Mouse (Mus musculus): ENCODE measurements around the gene Mat2a.
"Not testable (repeated sequence)": the region's sequence is repeated elsewhere in the genome, so short reads cannot be mapped to it uniquely, and the experiment has no call there.

The Mat2a gene

GRCm38 (mm10) chr6:72454833-72455373 lies 15.5 kb upstream of the Mat2a start:
- no peak for DNase-seq (ENCODE audit: low spot score)

GRCm38 (mm10) chr6:72454072-72454746 lies 14.9 kb upstream of the Mat2a start:
- DNase-seq (ENCODE audit: low spot score), result no peak

GRCm38 (mm10) chr6:72453578-72453977 lies 14.2 kb upstream of the Mat2a start:
- DNase-seq (ENCODE audit: low spot score), result no peak

- DNase-seq (ENCODE audit: low spot score), result no peak
Observed at GRCm38 (mm10) chr6:72452329-72452728, 13.0 kb upstream of the Mat2a start.

GRCm38 (mm10) chr6:72451778-72452177 lies 12.4 kb upstream of the Mat2a start:
- DNase-seq (ENCODE audit: low spot score), result not testable (repeated sequence)

- no peak for DNase-seq (ENCODE audit: low spot score)
Observed at GRCm38 (mm10) chr6:72447487-72447886, 8.1 kb upstream of the Mat2a start.

- no peak for DNase-seq (ENCODE audit: low spot score)
Observed at GRCm38 (mm10) chr6:72445011-72445410, 5.7 kb upstream of the Mat2a start.

GRCm38 (mm10) chr6:72442921-72443604 lies 3.7 kb upstream of the Mat2a start:
- no peak for DNase-seq (ENCODE audit: low spot score)

- DNase-seq (ENCODE audit: low spot score), result no peak
Observed at GRCm38 (mm10) chr6:72440186-72440990, 1.0 kb upstream of the Mat2a start.

- DNase-seq (ENCODE audit: low spot score), result peak; percentile 85
Observed at GRCm38 (mm10) chr6:72438862-72439354, 450 bp downstream of the Mat2a start.

GRCm38 (mm10) chr6:72438226-72438625 lies 1.1 kb downstream of the Mat2a start:
- no peak for DNase-seq (ENCODE audit: low spot score)

GRCm38 (mm10) chr6:72432153-72432552 lies 7.2 kb downstream of the Mat2a start:
- no peak for DNase-seq (ENCODE audit: low spot score)

GRCm38 (mm10) chr6:72430989-72431921 lies 8.1 kb downstream of the Mat2a start:
- no peak for DNase-seq (ENCODE audit: low spot score)

- no peak for DNase-seq (ENCODE audit: low spot score)
Observed at GRCm38 (mm10) chr6:72429061-72429842, 10.1 kb downstream of the Mat2a start.

- DNase-seq (ENCODE audit: low spot score), result peak; percentile 71
Observed at GRCm38 (mm10) chr6:72428036-72428435, 11.3 kb downstream of the Mat2a start.

GRCm38 (mm10) chr6:72425646-72426045 lies 13.7 kb downstream of the Mat2a start:
- no peak for DNase-seq (ENCODE audit: low spot score)

GRCm38 (mm10) chr6:72420901-72421300 lies 18.5 kb downstream of the Mat2a start:
- no peak for DNase-seq (ENCODE audit: low spot score)

GRCm38 (mm10) chr6:72419806-72420205 lies 19.6 kb downstream of the Mat2a start:
- no peak for DNase-seq (ENCODE audit: low spot score)

- DNase-seq (ENCODE audit: low spot score), result no peak
Observed at GRCm38 (mm10) chr6:72418279-72418678, 21.1 kb downstream of the Mat2a start.

Data from ovary, postnatal 36 days (tissue).